8 mouse cellular contexts compared by ENCODE assay signal in the genomic region with DNA sequence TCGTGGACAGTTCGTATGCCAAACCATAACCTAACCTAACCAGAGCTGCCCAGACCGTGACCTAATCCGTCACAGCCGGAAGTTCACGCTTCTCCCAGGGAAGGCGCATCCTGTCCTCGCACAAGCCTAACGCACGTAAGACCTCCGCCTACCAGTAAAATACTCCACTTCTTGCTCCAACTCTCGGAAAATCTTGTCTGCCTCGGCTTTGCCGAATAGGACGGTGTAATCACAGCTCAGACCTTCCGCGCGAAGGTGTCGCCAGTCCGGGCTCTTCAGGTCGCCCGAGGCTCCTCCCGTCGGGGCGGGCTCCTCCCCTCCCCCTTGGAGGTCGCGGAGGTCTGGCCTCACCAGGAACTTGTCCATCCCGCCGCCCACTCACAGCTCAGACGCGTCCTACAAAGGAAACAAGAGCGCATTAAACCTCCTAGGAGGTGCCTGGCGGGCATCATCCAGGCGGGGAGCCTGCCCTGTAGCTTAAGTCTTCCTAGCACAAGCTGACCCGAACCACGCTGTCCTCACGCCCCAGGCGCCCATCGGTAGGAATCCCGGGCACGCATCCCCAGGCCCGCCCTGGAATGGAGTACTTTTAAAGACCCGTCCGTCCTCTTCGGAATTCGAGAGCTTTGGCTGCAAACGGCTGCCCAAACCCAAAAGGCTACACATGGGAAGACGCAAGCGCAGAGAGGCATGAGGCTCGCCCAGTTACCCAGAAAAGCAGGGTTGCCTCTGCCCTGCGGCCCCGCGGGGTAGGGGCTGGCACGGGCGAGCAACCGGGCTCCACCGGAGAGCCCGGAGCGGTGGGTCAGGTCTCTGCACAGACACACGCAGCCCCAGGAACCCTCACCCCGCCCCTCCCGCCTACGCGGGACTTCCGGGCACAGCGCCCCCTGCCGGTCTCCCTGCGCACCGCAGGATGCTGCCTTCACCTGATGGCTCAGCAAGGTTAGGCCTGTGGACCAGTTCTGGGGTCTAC. TPM values are rescaled to one million over a fixed set of nuclear protein-coding genes. Genes with fewer than 3 reads are reported as not detected.
DNase-seq lines count a peak whose midpoint lies in the region; ATAC-seq and TF ChIP-seq lines count a peak whose summit lies in the region.

Gene Alkbh2 (minus strand): TSS at position 845 of the 976 bp plus-strand sequence.

- DNase-seq in 416B (ENCODE audit: low read depth) = peak; percentile 47
- peak; percentile 59 to 81 for DNase-seq in adrenal gland, postnatal 4 days (ENCODE audit: low spot score in 2 of 2)
- DNase-seq in embryonic facial prominence, embryonic 14.5 days (ENCODE audit: low spot score) = peak; percentile 80
- DNase-seq in heart, adult 2 months = peak; percentile 83 to 91
- DNase-seq in kidney, adult 2 months = peak; percentile 82
- DNase-seq in limb, embryonic 14.5 days (ENCODE audit: low spot score) = peak; percentile 85
- peak; percentile 75 to 78 for DNase-seq in spleen, postnatal 36 days (ENCODE audit: low spot score in 2 of 2)

- TF ChIP-seq CTCF in heart, adult 2 months (IDR thresholded peaks at IDR 0.05) = no peak
- TF ChIP-seq CTCF in kidney, adult 2 months (conservative IDR thresholded peaks at IDR 0.05; ENCODE audit: insufficient read depth, insufficient read length, low read depth, low read length) = peak; percentile 88

- intact Hi-C loops in heart, adult 2 months (cut with DNase I) = loop anchor here (2.0 to 10.0 kb wide), 3 partner anchors 27 to 273 kb away; no protein-coding TSS in a partner anchor

- H3K4me1 ChIP-seq in embryonic facial prominence, embryonic 14.5 days (ENCODE audit: control insufficient read depth, insufficient read depth, low read length) = peaks cover 13% of the 10 kb centered on the region
- peaks cover 1% of the 10 kb centered on the region; the same call in 1 of the 2 replicates for H3K4me1 ChIP-seq in heart, adult 2 months (ENCODE audit: control insufficient read depth, insufficient read depth, low read length)
- H3K4me1 ChIP-seq in kidney, adult 2 months (ENCODE audit: control insufficient read depth, insufficient read depth, low read length) = 0 out of 2 replicates have a peak, but pooled peaks cover 5% of the 10 kb centered on the region
- H3K4me1 ChIP-seq in limb, embryonic 14.5 days (ENCODE audit: control insufficient read depth, insufficient read depth, low read length) = peaks cover 8% of the 10 kb centered on the region; the same call in 1 of the 2 replicates
- H3K4me1 ChIP-seq in midbrain, embryonic 16.5 days (ENCODE audit: control insufficient read depth, insufficient read depth, low read length) = peaks cover 7% of the 10 kb centered on the region

- no peaks in the 10 kb centered on the region for H3K9me3 ChIP-seq in embryonic facial prominence, embryonic 14.5 days (ENCODE audit: control insufficient read depth, low read length)
- no peaks in the 10 kb centered on the region for H3K9me3 ChIP-seq in limb, embryonic 14.5 days (ENCODE audit: control insufficient read depth, low read length)
- H3K9me3 ChIP-seq in midbrain, embryonic 16.5 days (replicated peaks; ENCODE audit: control insufficient read depth, low read length, poor library complexity, severe bottlenecking) = no peaks in the 10 kb centered on the region

- ATAC-seq in embryonic facial prominence, embryonic 14.5 days (ENCODE audit: low read depth) = peak; percentile 20
- peak; percentile 14; the same call in 1 of the 2 replicates for ATAC-seq in limb, embryonic 14.5 days (ENCODE audit: low FRiP score, low read depth)
- peak; percentile 12 for ATAC-seq in midbrain, embryonic 16.5 days

- H3K36me3 ChIP-seq in embryonic facial prominence, embryonic 14.5 days (ENCODE audit: control insufficient read depth, insufficient read depth, low read length) = peaks cover 25% of the 10 kb centered on the region
- H3K36me3 ChIP-seq in heart, adult 2 months (ENCODE audit: control insufficient read depth, insufficient read depth, low read length) = no peaks in the 10 kb centered on the region
- H3K36me3 ChIP-seq in kidney, adult 2 months (ENCODE audit: control insufficient read depth, insufficient read depth, low read length) = no peaks in the 10 kb centered on the region
- H3K36me3 ChIP-seq in limb, embryonic 14.5 days (ENCODE audit: control insufficient read depth, insufficient read depth, low read length) = peaks cover 18% of the 10 kb centered on the region
- H3K36me3 ChIP-seq in midbrain, embryonic 16.5 days (ENCODE audit: control insufficient read depth, insufficient read depth, low read length) = peaks cover 10% of the 10 kb centered on the region

- 0 out of 2 replicates have a peak, but pooled peaks have one; percentile 22 for TF ChIP-seq EP300 in heart, adult 2 months (IDR thresholded peaks at IDR 0.05; ENCODE audit: insufficient read depth, low read depth, low read length)

- H3K79me2 ChIP-seq in heart, adult 2 months (replicated peaks; ENCODE audit: control insufficient read depth, insufficient read depth, low read length) = no peaks in the 10 kb centered on the region

- peak within 1 kb of the TSS; percentile 86 for H3K27ac ChIP-seq in embryonic facial prominence, embryonic 14.5 days (replicated peaks; ENCODE audit: low read depth, low read length)
- peak within 1 kb of the TSS; percentile 93 for H3K27ac ChIP-seq in heart, adult 2 months
- peak within 1 kb of the TSS; percentile 58 for H3K27ac ChIP-seq in kidney, adult 2 months (ENCODE audit: insufficient read depth, low read depth, low read length)
- peak within 1 kb of the TSS; percentile 90 for H3K27ac ChIP-seq in limb, embryonic 14.5 days (replicated peaks; ENCODE audit: low read depth, low read length)
- H3K27ac ChIP-seq in midbrain, embryonic 16.5 days (ENCODE audit: low read length) = peak within 1 kb of the TSS; percentile 85

- peak; percentile 59 for TF ChIP-seq POLR2A in heart, adult 2 months (IDR thresholded peaks at IDR 0.05; ENCODE audit: insufficient read depth, low read depth, low read length)
- TF ChIP-seq POLR2A in kidney, adult 2 months (IDR thresholded peaks at IDR 0.05; ENCODE audit: low read depth, low read length) = no peak
- TF ChIP-seq POLR2A in limb, embryonic 14.5 days (IDR thresholded peaks at IDR 0.05; ENCODE audit: borderline replicate concordance, extremely low read depth, insufficient read depth, insufficient read length) = peak; percentile 23; the same call in 1 of the 2 replicates

- H3K9ac ChIP-seq in embryonic facial prominence, embryonic 14.5 days (ENCODE audit: low read depth, low read length) = peak within 1 kb of the TSS; percentile 72
- H3K9ac ChIP-seq in heart, adult 2 months (ENCODE audit: low read depth, low read length) = peak within 1 kb of the TSS; percentile 77
- peak within 1 kb of the TSS; percentile 59 for H3K9ac ChIP-seq in limb, embryonic 14.5 days (ENCODE audit: low read depth, low read length, severe bottlenecking)
- H3K9ac ChIP-seq in midbrain, embryonic 16.5 days (ENCODE audit: low read depth, low read length) = peak within 1 kb of the TSS; percentile 80

- H3K4me2 ChIP-seq in embryonic facial prominence, embryonic 14.5 days (ENCODE audit: low read depth, low read length) = peak within 1 kb of the TSS; percentile 96
- peak within 1 kb of the TSS; percentile 65 for H3K4me2 ChIP-seq in limb, embryonic 14.5 days (replicated peaks; ENCODE audit: low read depth, low read length, severe bottlenecking)
- peak within 1 kb of the TSS; percentile 90 for H3K4me2 ChIP-seq in midbrain, embryonic 16.5 days (ENCODE audit: low read length)

- under 1% methylated on average over 50 of the region's 69 CpGs for WGBS in embryonic facial prominence, embryonic 14.5 days
- WGBS in heart, adult 2 months = under 1% methylated on average over 69 of the region's 69 CpGs
- WGBS in kidney, adult 2 months = under 1% methylated on average over 69 of the region's 69 CpGs
- WGBS in limb, embryonic 14.5 days = under 1% methylated on average over 56 of the region's 69 CpGs
- WGBS in midbrain, embryonic 16.5 days = under 1% methylated on average over 67 of the region's 69 CpGs

- peak within 1 kb of the TSS; percentile 70 for H3K4me3 ChIP-seq in embryonic facial prominence, embryonic 14.5 days (ENCODE audit: low read depth, low read length)
- H3K4me3 ChIP-seq in heart, adult 2 months = peak within 1 kb of the TSS; percentile 79
- H3K4me3 ChIP-seq in kidney, adult 2 months (ENCODE audit: insufficient read depth, low read depth, low read length) = peak within 1 kb of the TSS; percentile 62
- peak within 1 kb of the TSS; percentile 46 for H3K4me3 ChIP-seq in limb, embryonic 14.5 days (replicated peaks; ENCODE audit: low read length)
- H3K4me3 ChIP-seq in midbrain, embryonic 16.5 days (ENCODE audit: low read depth, low read length) = peak within 1 kb of the TSS; percentile 61

- H3K27me3 ChIP-seq in embryonic facial prominence, embryonic 14.5 days (replicated peaks; ENCODE audit: control insufficient read depth, insufficient read depth, low read length) = no peaks in the 10 kb centered on the region
- H3K27me3 ChIP-seq in heart, adult 2 months (ENCODE audit: control insufficient read depth, insufficient read depth, low read length) = no peaks in the 10 kb centered on the region
- no peaks in the 10 kb centered on the region for H3K27me3 ChIP-seq in kidney, adult 2 months (replicated peaks; ENCODE audit: control insufficient read depth, insufficient read depth, low read length)
- no peaks in the 10 kb centered on the region for H3K27me3 ChIP-seq in limb, embryonic 14.5 days (ENCODE audit: control insufficient read depth, insufficient read depth, low read length)
- no peaks in the 10 kb centered on the region for H3K27me3 ChIP-seq in midbrain, embryonic 16.5 days (ENCODE audit: control insufficient read depth, insufficient read depth, low read depth, low read length)

RNA-seq across cellular contexts. Expression of gene Alkbh2, which starts in this region (rescaled TPM):
- total RNA-seq in adrenal gland, postnatal 4 days (2021) = 10 to 100 TPM in 1 of 2 experiments, 1 to 10 TPM in 1; 7.9 to 12.9 TPM
- 8.6 and 10.0 TPM in 2 replicates for polyA plus RNA-seq in embryonic facial prominence, embryonic 14.5 days (2014; fragmentation: Nextera tagmentation; extraction: Ambion mirVana)
- 1 to 10 TPM; 1.6 to 2.0 TPM for total RNA-seq in heart, adult 2 months (2021)
- 3.0 and 3.1 TPM in 2 replicates for polyA plus RNA-seq in heart, adult 2 months (2012; rRNA removed)
- 8.4 and 9.6 TPM in 2 replicates for polyA plus RNA-seq in kidney, adult 2 months (2012; rRNA removed)
- polyA plus RNA-seq in limb, embryonic 14.5 days (2012; rRNA removed) = 15.5 and 18.9 TPM in 2 replicates
- 10.9 and 11.5 TPM in 2 replicates for polyA plus RNA-seq in limb, embryonic 14.5 days (2014; fragmentation: Nextera tagmentation; extraction: Ambion mirVana)
- 5.1 and 5.8 TPM in 2 replicates for polyA plus RNA-seq in midbrain, embryonic 16.5 days (2015; fragmentation: Nextera tagmentation; extraction: Ambion mirVana)

Comparison
In these comparisons a context has a peak if more than half of its experiments do, and no peak if none do; other contexts are left out.
1. Peak in every context shown above with its lines: DNase-seq, ATAC-seq, H3K4me3 ChIP-seq and H3K27ac ChIP-seq.